Mouse (Mus musculus): Measurements from ENCODE around the gene Myoz2. TPM values are rescaled to one million over a fixed set of nuclear protein-coding genes. Genes with fewer than 3 reads are reported as not detected.

The Myoz2 gene
- polyA plus RNA-seq, 1 experiment from 2014 or later, result 7.4 TPM

DNA sequence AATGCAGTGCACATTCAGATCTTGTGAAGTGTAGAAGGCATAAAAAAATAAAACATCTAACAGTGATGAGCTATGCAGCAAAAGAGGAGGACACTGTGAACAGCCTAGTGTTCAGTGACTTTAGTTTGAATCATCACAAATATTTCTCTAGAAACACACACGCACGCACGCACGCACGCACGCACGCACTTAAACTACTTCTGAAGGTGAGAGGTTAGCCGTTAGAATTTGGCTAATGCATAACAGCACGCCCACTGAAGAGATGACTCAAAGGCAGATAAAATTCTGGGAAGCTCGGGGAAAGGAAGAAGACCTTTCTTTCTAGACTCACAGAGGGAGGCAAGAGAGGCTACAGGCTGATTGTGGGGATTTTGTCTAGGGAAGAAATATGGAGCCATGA is 27.4 kb downstream of the Myoz2 start:
- no peak overlapping the region for H3K4me3 ChIP-seq (replicated peaks)
- no peaks in the 10 kb centered on the region for H3K4me1 ChIP-seq (replicated peaks)
- H3K9ac ChIP-seq (replicated peaks), result no peak overlapping the region
- no peaks in the 10 kb centered on the region for H3K9me3 ChIP-seq
- H3K36me3 ChIP-seq, result no peaks in the 10 kb centered on the region
- no peaks in the 10 kb centered on the region for H3K27me3 ChIP-seq
- WGBS, result 82% methylated on average over 10 of the region's 10 CpGs
- no peak overlapping the region for H3K4me2 ChIP-seq
- H3K27ac ChIP-seq, result no peak overlapping the region
- ATAC-seq (ENCODE audit: insufficient number of reproducible peaks, insufficient read depth, low FRiP score, low TSS enrichment, low read depth), result no peak

DNA sequence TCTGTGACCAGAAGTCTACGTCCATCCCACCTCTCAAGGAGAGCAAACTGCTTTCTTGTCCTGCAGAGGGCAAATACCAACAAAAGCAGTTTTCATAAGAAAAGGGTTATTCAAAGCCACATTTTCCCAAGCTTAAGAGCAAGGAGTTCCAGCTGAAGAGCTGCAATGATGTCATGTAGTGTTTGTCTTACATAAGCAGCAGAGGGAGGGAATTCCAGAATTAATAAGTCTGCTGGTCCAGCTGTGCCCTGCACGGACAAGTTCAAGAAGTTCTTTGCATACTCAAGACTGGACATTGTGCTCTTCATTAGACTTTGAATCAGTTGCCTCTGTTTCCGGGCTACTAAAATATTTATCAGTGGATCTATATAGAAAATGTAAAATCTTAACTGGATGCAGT is 33.8 kb downstream of the Myoz2 start:
- no peaks in the 10 kb centered on the region for H3K36me3 ChIP-seq
- H3K9ac ChIP-seq (replicated peaks), result no peak overlapping the region
- no peak for ATAC-seq (ENCODE audit: insufficient number of reproducible peaks, insufficient read depth, low FRiP score, low TSS enrichment, low read depth)
- H3K4me3 ChIP-seq (replicated peaks), result no peak overlapping the region
- H3K27ac ChIP-seq, result no peak overlapping the region
- H3K9me3 ChIP-seq, result no peaks in the 10 kb centered on the region
- 78% methylated on average over 3 of the region's 3 CpGs for WGBS
- no peak overlapping the region for H3K4me2 ChIP-seq
- no peaks in the 10 kb centered on the region for H3K4me1 ChIP-seq (replicated peaks)
- H3K27me3 ChIP-seq, result no peaks in the 10 kb centered on the region

- Histone ChIP-seq H3K36me3 (no peaks in the 10 kb centered on the region), H3K4me2 (no peak overlapping the region), H3K27ac (no peak overlapping the region), H3K9me3 (no peaks in the 10 kb centered on the region), H3K27me3 (no peaks in the 10 kb centered on the region), H3K4me3 (replicated peaks) (no peak overlapping the region), H3K4me1 (replicated peaks) (no peaks in the 10 kb centered on the region), H3K9ac (replicated peaks) (no peak overlapping the region)
- ATAC-seq (ENCODE audit: insufficient number of reproducible peaks, insufficient read depth, low FRiP score, low TSS enrichment, low read depth), result no peak
- WGBS, result 82% methylated on average over 8 of the region's 8 CpGs
Observed at GRCm38 (mm10) chr3:122998511-122998910, 36.3 kb downstream of the Myoz2 start.

GRCm38 (mm10) chr3:122996968-122997367 is 37.8 kb downstream of the Myoz2 start:
- H3K9me3 ChIP-seq, result no peaks in the 10 kb centered on the region
- no peak for ATAC-seq (ENCODE audit: insufficient number of reproducible peaks, insufficient read depth, low FRiP score, low TSS enrichment, low read depth)
- no peak overlapping the region for H3K27ac ChIP-seq
- 16% methylated on average over 1 of the region's 1 CpGs for WGBS
- H3K4me2 ChIP-seq, result no peak overlapping the region
- no peaks in the 10 kb centered on the region for H3K36me3 ChIP-seq
- no peak overlapping the region for H3K4me3 ChIP-seq (replicated peaks)
- no peaks in the 10 kb centered on the region for H3K4me1 ChIP-seq (replicated peaks)
- H3K9ac ChIP-seq (replicated peaks), result no peak overlapping the region
- no peaks in the 10 kb centered on the region for H3K27me3 ChIP-seq

DNA sequence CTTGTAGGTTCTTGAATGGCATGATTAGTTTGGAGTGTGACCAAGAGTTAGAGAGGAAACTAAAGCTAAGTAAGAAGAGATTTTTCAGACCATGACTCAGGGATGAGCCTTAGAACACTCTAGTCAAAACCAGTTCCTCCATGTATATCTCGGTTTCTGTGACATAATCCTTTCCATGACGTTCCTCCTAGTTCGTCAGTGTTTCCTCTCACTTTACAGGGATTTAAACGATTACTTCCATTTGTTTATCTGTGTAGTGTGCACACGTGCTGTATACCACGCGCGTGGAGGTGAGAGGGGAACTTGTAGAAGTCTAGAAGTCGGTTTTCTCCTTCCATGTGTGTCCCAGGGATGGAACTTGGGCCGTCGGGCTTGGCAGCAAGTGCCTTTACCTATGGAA is 47.9 kb downstream of the Myoz2 start:
- Histone ChIP-seq H3K9ac (replicated peaks) (no peak overlapping the region), H3K27ac (no peak overlapping the region), H3K4me2 (no peak overlapping the region), H3K27me3 (no peaks in the 10 kb centered on the region), H3K4me1 (replicated peaks) (peaks cover 9% of the 10 kb centered on the region), H3K4me3 (replicated peaks) (no peak overlapping the region), H3K36me3 (no peaks in the 10 kb centered on the region), H3K9me3 (no peaks in the 10 kb centered on the region)
- 90% methylated on average over 11 of the region's 11 CpGs for WGBS
- no peak for ATAC-seq (ENCODE audit: insufficient number of reproducible peaks, insufficient read depth, low FRiP score, low TSS enrichment, low read depth)

GRCm38 (mm10) chr3:122986386-122986785 is 48.4 kb downstream of the Myoz2 start:
- no peak overlapping the region for H3K9ac ChIP-seq (replicated peaks)
- H3K27ac ChIP-seq, result no peak overlapping the region
- H3K4me2 ChIP-seq, result no peak overlapping the region
- 73% methylated on average over 1 of the region's 1 CpGs for whole genome bisulfite sequencing
- no peaks in the 10 kb centered on the region for H3K27me3 ChIP-seq
- no peaks in the 10 kb centered on the region for H3K9me3 ChIP-seq
- no peak overlapping the region for H3K4me3 ChIP-seq (replicated peaks)
- no peaks in the 10 kb centered on the region for H3K36me3 ChIP-seq
- H3K4me1 ChIP-seq (replicated peaks), result peaks cover 9% of the 10 kb centered on the region
- ATAC-seq (ENCODE audit: insufficient number of reproducible peaks, insufficient read depth, low FRiP score, low TSS enrichment, low read depth), result no peak

DNA sequence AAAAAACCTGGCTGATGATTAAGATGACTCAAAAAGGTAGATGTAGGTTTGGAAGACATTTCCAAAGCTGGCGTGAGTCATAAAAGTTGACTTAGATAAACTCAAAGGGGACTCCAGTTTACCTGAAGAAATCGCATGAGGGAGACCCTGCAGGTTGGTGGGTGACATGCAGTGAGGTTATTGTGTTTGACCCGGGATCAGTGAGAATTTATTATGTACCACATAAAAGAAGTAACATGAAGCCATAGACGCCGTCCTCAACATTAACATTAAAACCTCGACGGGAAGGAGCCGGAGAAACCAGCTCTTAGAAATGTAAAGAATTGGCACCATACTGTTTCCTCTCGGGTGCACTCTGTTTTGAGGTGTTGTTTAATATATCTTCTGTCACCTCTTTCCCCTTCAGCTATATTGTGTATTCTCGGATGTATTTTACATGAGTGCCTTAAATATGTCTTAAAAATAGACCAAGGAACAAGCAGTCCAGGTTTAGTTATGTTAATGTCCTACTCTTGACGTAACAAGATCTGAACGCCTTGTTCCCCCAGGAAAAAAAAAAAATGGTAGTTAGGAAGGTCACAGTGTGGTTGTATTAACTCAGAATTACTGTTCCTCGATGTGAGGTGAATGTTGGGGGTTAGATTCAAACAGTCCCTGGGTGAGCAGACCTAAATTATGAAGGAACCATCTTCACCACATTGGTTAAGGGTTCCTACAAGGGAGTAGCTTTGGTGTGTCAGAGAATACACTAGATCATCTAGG is 49.5 kb downstream of the Myoz2 start:
- peak overlapping the region; percentile 65 for H3K4me2 ChIP-seq
- no peaks in the 10 kb centered on the region for H3K36me3 ChIP-seq
- no peak for ATAC-seq (ENCODE audit: insufficient number of reproducible peaks, insufficient read depth, low FRiP score, low TSS enrichment, low read depth)
- no peaks in the 10 kb centered on the region for H3K9me3 ChIP-seq
- H3K4me3 ChIP-seq (replicated peaks), result peak overlapping the region; percentile 80
- no peaks in the 10 kb centered on the region for H3K27me3 ChIP-seq
- peak overlapping the region; percentile 98 for H3K27ac ChIP-seq
- 11% methylated on average over 13 of the region's 13 CpGs for whole genome bisulfite sequencing
- H3K9ac ChIP-seq (replicated peaks), result peak overlapping the region; percentile 91
- H3K4me1 ChIP-seq (replicated peaks), result peaks cover 9% of the 10 kb centered on the region

DNA sequence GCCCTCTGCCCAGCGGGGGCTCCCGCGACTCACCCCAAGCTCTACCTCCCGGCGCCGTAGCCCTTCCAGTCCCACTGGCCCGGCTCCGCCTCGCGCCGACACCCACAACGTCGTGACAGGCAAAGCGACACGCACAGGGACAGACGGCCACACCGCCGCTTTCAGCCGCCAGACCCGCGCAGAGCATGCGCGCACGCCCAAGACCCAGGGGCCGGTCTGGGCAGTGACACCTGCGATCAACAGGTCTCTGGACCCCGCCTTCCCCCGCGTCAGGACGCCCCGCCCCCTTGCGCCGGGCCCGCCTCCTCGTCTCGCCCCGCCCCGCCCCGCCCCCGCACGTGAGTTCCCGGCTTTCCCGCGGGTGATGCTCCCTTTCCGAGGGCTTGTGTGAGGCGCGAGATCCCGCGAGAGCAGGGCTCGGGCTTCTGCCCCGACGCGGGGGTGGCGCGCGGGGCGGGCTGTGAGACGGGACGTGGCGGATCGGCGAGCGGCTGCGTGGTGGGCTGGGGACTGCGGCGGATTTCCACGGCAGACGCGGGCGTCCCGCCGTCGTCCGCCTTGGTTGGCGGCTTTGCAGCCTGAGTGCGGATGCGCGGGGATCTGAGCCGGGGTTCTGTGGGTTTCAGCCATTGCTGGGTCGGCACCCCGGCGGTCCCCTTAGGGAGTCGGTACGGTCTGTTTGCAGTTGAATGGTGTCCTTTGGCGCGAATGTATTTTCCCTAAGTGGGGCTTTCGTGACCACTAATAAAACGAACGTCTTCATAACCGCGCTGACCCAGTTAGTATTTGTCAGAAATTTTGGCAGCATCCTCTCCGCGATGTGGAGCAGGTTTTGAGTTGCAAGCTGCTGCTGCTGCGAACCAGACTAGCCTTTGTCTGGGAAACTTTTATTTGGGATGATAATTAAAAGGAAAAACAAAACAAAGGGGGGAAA is 50.3 kb downstream of the Myoz2 start, which contains the start of gene Usp53:
Usp53 (minus strand) TSS at position 262 of the 934 bp plus-strand sequence.
- Histone ChIP-seq H3K9ac (replicated peaks) (peak within 1 kb of the TSS; percentile 91), H3K27ac (peak within 1 kb of the TSS; percentile 98), H3K4me3 (replicated peaks) (peak within 1 kb of the TSS; percentile 80), H3K4me2 (peak within 1 kb of the TSS; percentile 65), H3K9me3 (no peaks in the 10 kb centered on the region), H3K4me1 (replicated peaks) (peaks cover 9% of the 10 kb centered on the region), H3K27me3 (no peaks in the 10 kb centered on the region), H3K36me3 (no peaks in the 10 kb centered on the region)
- WGBS, result under 1% methylated on average over 94 of the region's 94 CpGs
- ATAC-seq (ENCODE audit: insufficient number of reproducible peaks, insufficient read depth, low FRiP score, low TSS enrichment, low read depth), result peak; percentile 98

DNA sequence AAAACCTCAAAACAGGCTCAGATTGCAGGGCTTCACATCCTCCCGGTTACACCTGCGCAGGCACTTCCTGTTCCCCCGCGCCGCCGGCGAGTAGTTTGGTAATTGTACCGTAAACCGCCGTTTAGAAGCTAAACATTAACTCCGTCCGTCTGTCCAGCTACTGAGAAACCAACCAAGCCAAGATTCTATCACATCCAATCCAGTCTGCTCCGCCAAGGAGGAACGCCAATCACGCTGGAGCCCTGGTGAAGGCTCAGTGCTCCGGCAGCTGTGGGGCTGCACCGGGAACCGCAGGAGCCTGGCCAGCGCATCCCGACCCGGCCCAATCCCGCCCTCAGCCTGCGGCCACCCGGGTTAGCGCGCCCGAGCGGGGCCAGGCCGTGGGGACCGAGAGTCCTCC is 51.0 kb downstream of the Myoz2 start:
- peaks cover 9% of the 10 kb centered on the region for H3K4me1 ChIP-seq (replicated peaks)
- no peaks in the 10 kb centered on the region for H3K9me3 ChIP-seq
- no peaks in the 10 kb centered on the region for H3K27me3 ChIP-seq
- peak overlapping the region; percentile 65 for H3K4me2 ChIP-seq
- no peaks in the 10 kb centered on the region for H3K36me3 ChIP-seq
- peak overlapping the region; percentile 98 for H3K27ac ChIP-seq
- no peak; the same call in 1 of the 2 replicates for ATAC-seq (ENCODE audit: insufficient number of reproducible peaks, insufficient read depth, low FRiP score, low TSS enrichment, low read depth)
- peak overlapping the region; percentile 70 for H3K9ac ChIP-seq (replicated peaks)
- peak overlapping the region; percentile 80 for H3K4me3 ChIP-seq (replicated peaks)
- 0% methylated on average over 30 of the region's 30 CpGs for WGBS

DNA sequence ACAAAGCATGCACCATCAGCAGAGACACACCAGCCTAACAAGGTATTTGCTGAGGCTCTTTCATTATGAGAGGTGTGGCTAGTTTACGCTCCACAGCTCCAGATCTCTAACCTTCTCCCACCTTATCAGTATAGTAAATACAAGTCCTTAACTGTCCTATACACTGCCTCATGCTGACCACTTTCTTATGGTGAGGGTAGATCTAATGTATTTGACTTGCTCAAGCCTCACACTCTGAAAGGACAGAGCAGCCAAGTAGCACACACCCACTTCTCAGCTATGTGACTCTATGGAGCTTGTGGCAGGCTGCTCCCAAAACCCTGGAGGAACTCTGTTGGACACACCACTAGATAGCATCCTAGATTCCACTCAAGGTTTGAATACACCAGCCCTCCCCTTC is 58.9 kb downstream of the Myoz2 start:
- Histone ChIP-seq H3K4me3 (replicated peaks) (no peak overlapping the region), H3K4me2 (no peak overlapping the region), H3K27ac (no peak overlapping the region), H3K9ac (replicated peaks) (no peak overlapping the region), H3K27me3 (no peaks in the 10 kb centered on the region), H3K4me1 (replicated peaks) (peaks cover 14% of the 10 kb centered on the region), H3K9me3 (no peaks in the 10 kb centered on the region), H3K36me3 (no peaks in the 10 kb centered on the region)
- ATAC-seq (ENCODE audit: insufficient number of reproducible peaks, insufficient read depth, low FRiP score, low TSS enrichment, low read depth), result no peak
- 100% methylated on average over 1 of the region's 1 CpGs for WGBS

DNA sequence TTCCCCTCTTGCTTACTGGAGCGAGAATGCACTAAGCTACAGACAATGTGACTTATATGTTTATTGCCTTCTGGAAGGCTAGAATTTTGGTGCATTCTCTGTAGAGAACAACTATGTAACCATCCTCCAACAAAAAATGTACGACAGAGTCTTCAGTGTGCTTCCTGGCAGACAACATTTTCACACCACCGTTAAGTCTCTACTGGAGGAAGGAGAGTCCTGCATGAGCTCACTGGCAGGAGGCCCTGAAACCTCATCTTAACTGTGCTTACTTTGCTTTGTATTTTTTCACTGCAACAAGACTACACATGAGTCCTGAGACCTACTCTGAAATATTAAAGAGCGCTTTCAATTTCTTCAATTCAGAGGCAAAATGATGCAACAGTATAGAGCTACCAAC is 59.5 kb downstream of the Myoz2 start:
- H3K4me3 ChIP-seq (replicated peaks), result no peak overlapping the region
- no peak for ATAC-seq (ENCODE audit: insufficient number of reproducible peaks, insufficient read depth, low FRiP score, low TSS enrichment, low read depth)
- H3K4me1 ChIP-seq (replicated peaks), result peaks cover 14% of the 10 kb centered on the region
- H3K27me3 ChIP-seq, result no peaks in the 10 kb centered on the region
- H3K36me3 ChIP-seq, result no peaks in the 10 kb centered on the region
- H3K27ac ChIP-seq, result no peak overlapping the region
- no peaks in the 10 kb centered on the region for H3K9me3 ChIP-seq
- H3K4me2 ChIP-seq, result no peak overlapping the region
- no peak overlapping the region for H3K9ac ChIP-seq (replicated peaks)
- WGBS, result 88% methylated on average over 4 of the region's 4 CpGs
